Mouse (Mus musculus) ES-Bruce4 (cell line): ENCODE measurements around the gene Degs2. TPM values are rescaled to one million over a fixed set of nuclear protein-coding genes. Genes with fewer than 3 reads are reported as not detected.

Source experiments
- H3K27ac ChIP-seq: 2 replicates; pipeline ENCODE4 v1.5.1; 2012; ENCODE audit warnings: low read length, inconsistent platforms; ENCODE audit not compliant: insufficient read depth
- H3K27me3 ChIP-seq: 2 replicates; pipeline ENCODE4 v1.6.1; 2012; ENCODE audit warnings: mild to moderate bottlenecking, low read length, inconsistent platforms; ENCODE audit not compliant: control insufficient read depth, poor library complexity, insufficient read depth, severe bottlenecking
- H3K36me3 ChIP-seq: 2 replicates; pipeline ENCODE4 v1.6.1; 2012; ENCODE audit warnings: inconsistent platforms, mild to moderate bottlenecking, low read length, moderate library complexity; ENCODE audit not compliant: control insufficient read depth, poor library complexity, insufficient read depth, severe bottlenecking
- H3K4me1 ChIP-seq: one replicate; pipeline ENCODE4 v1.8.1; 2011; ENCODE audit warnings: low read length; ENCODE audit not compliant: control insufficient read depth, insufficient read depth
- H3K4me3 ChIP-seq: 2 replicates; pipeline ENCODE4 v1.5.1; 2011; ENCODE audit warnings: low read depth, mild to moderate bottlenecking, low read length
- H3K9ac ChIP-seq: 2 replicates; pipeline ENCODE4 v1.6.1; 2012; ENCODE audit warnings: low read depth, mild to moderate bottlenecking, inconsistent platforms; ENCODE audit not compliant: poor library complexity, severe bottlenecking
- H3K9me3 ChIP-seq: replicated peaks from 2 replicates; pipeline ENCODE4 v1.6.1; 2012; ENCODE audit warnings: mild to moderate bottlenecking, low read length, inconsistent platforms; ENCODE audit not compliant: control insufficient read depth, poor library complexity, insufficient read depth, severe bottlenecking
- CTCF ChIP-seq: IDR thresholded peaks from one replicate; pipeline ENCODE4 v1.8.1; 2011; ENCODE audit warnings: low read depth, low read length
- EP300 ChIP-seq: IDR thresholded peaks from 2 replicates; pipeline ENCODE4 v1.6.1; 2011; ENCODE audit warnings: low read depth, low read length; ENCODE audit not compliant: insufficient read depth
- POLR2A ChIP-seq: IDR thresholded peaks from one replicate; pipeline ENCODE4 v1.8.1; 2011; ENCODE audit warnings: low read length; ENCODE audit not compliant: insufficient read depth
- polyA plus RNA-seq: library from polyadenylated mRNA; stranded (reverse); fragments of >200 nt; gene quantifications from 2 replicates; pipeline ENCODE4 v1.2.4, GENCODE M21; 2011; ENCODE audit warnings: low read depth; ENCODE audit not compliant: missing spikeins, insufficient read depth, insufficient read length

Degs2 gene
- polyA plus RNA-seq, 1 experiment = not detected

GRCm38 (mm10) chr12:108674916-108675315, 27.2 kb downstream of the Degs2 start:
- Histone ChIP-seq H3K4me1 (no peaks in the 10 kb centered on the region), H3K4me3 (no peak overlapping the region), H3K36me3 (peaks cover 2% of the 10 kb centered on the region; the same call in 1 of the 2 replicates), H3K27ac (no peak overlapping the region), H3K9ac (no peak overlapping the region), H3K9me3 (no peaks in the 10 kb centered on the region), H3K27me3 (no peaks in the 10 kb centered on the region)
- TF ChIP-seq EP300 (no peak), CTCF (no peak), POLR2A (no peak)

DNA sequence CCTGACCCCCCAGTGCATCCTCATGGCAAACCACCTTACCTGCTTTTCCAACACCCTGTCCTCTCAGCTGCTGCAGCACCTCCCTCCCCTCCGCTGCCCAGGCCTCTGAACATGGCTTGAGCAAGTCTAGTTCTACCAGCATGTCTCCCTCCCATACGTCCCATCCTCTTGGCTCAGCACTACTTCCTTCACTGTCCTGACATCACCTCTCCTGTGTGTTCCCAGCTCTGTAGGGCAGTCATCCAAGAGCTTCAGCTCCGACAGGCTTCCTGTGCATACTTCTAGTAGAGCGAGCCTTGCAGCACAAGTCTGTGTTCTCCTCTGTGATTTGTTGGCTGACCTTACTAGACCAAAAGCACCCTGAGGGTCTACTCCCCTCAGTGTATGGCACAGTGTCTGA, 27.6 kb downstream of the Degs2 start:
- TF ChIP-seq CTCF (no peak), EP300 (no peak)
- Histone ChIP-seq H3K9ac (no peak overlapping the region), H3K36me3 (no peaks in the 10 kb centered on the region), H3K27me3 (no peaks in the 10 kb centered on the region), H3K9me3 (no peaks in the 10 kb centered on the region), H3K4me3 (no peak overlapping the region), H3K27ac (no peak overlapping the region), H3K4me1 (no peaks in the 10 kb centered on the region)

- Histone ChIP-seq H3K36me3 (no peaks in the 10 kb centered on the region), H3K27me3 (no peaks in the 10 kb centered on the region), H3K27ac (no peak overlapping the region), H3K4me3 (no peak overlapping the region), H3K9ac (no peak overlapping the region), H3K9me3 (no peaks in the 10 kb centered on the region), H3K4me1 (no peaks in the 10 kb centered on the region)
- TF ChIP-seq EP300 (no peak), POLR2A (no peak)
Measured at GRCm38 (mm10) chr12:108673546-108673945, 28.6 kb downstream of the Degs2 start.

- no peak overlapping the region for H3K4me3 ChIP-seq
- H3K27me3 ChIP-seq = no peaks in the 10 kb centered on the region
- H3K27ac ChIP-seq = no peak overlapping the region
- no peak overlapping the region for H3K9ac ChIP-seq
- H3K9me3 ChIP-seq = no peaks in the 10 kb centered on the region
- H3K4me1 ChIP-seq = no peaks in the 10 kb centered on the region
- H3K36me3 ChIP-seq = no peaks in the 10 kb centered on the region
- TF ChIP-seq CTCF = no peak
- no peak for TF ChIP-seq POLR2A
- no peak for TF ChIP-seq EP300
Measured at GRCm38 (mm10) chr12:108672908-108673307, 29.2 kb downstream of the Degs2 start.

DNA sequence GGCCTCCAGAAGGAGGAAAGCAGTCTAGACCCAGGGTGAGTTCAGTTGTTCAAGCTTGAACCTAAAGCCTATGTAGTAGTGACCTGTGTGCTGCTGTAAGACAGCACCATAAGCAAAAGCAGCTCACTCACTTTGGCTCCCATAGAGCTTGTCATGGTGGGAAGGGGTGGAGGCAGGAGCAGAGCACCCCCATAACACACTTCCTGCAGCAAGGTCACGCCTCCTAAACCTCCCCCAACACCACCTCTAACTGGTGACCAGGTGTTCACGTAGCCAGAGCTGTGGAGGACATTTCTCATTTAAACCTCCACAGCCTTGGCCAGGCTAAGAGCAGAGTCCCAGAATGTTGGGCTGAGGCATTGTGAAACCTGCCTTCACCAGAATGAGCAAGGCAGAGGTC, 30.6 kb downstream of the Degs2 start:
- TF ChIP-seq EP300 (no peak), POLR2A (no peak), CTCF (no peak)
- Histone ChIP-seq H3K9ac (no peak overlapping the region), H3K9me3 (no peaks in the 10 kb centered on the region), H3K27me3 (no peaks in the 10 kb centered on the region), H3K36me3 (no peaks in the 10 kb centered on the region), H3K4me3 (no peak overlapping the region), H3K4me1 (no peaks in the 10 kb centered on the region), H3K27ac (no peak overlapping the region)

- no peak overlapping the region for H3K27ac ChIP-seq
- TF ChIP-seq CTCF = no peak
- TF ChIP-seq EP300 = no peak
- no peaks in the 10 kb centered on the region for H3K27me3 ChIP-seq
- no peaks in the 10 kb centered on the region for H3K4me1 ChIP-seq
- no peak overlapping the region for H3K9ac ChIP-seq
- H3K9me3 ChIP-seq = no peaks in the 10 kb centered on the region
- H3K36me3 ChIP-seq = no peaks in the 10 kb centered on the region
- H3K4me3 ChIP-seq = no peak overlapping the region
Measured at GRCm38 (mm10) chr12:108668606-108669235, 33.4 kb downstream of the Degs2 start.
